Mouse (Mus musculus) spleen, adult 2 months (tissue): ENCODE measurements around the gene Gpm6b.

Source experiments
- CTCF ChIP-seq: fragments of 200-500 bp; IDR thresholded peaks from 2 replicates; pipeline ENCODE4 v1.5.1; 2011; ENCODE audit warnings: mild to moderate bottlenecking, inconsistent platforms; ENCODE audit not compliant: insufficient read depth, insufficient read length, insufficient replicate concordance; ENCODE audit errors: extremely low read depth
- POLR2A ChIP-seq: fragments of 200-500 bp; IDR thresholded peaks from 2 replicates; pipeline ENCODE4 v1.6.1; 2011; ENCODE audit warnings: low read depth, low read length, inconsistent platforms

- TF ChIP-seq CTCF: no peak
- no peak for TF ChIP-seq POLR2A
Measured at GRCm38 (mm10) chrX:166378652-166379051, 139.9 kb downstream of the Gpm6b start.
